Mouse (Mus musculus) intestine, embryonic 16.5 days (tissue): ENCODE data around the gene Mia. TPM values are rescaled to one million over a fixed set of nuclear protein-coding genes. Genes with fewer than 3 reads are reported as not detected.

Source experiments
- ATAC-seq: fragments of 200-750 bp; cut with Nextera tagmentation; 2 replicates; pipeline ENCODE4 v1.8.0; 2017; ENCODE audit warnings: moderate TSS enrichment, moderate library complexity
- H3K27ac ChIP-seq: fragments of 300-500 bp; sonication (generic); 2 replicates; pipeline ENCODE4 v1.5.1; 2014; ENCODE audit warnings: mild to moderate bottlenecking, low read length
- H3K27me3 ChIP-seq: fragments of 300-500 bp; sonication (generic); replicated peaks from 2 replicates; pipeline ENCODE4 v1.6.1; 2014; ENCODE audit warnings: low read length, control low read depth, mixed read lengths; ENCODE audit not compliant: control insufficient read depth, insufficient read depth
- H3K36me3 ChIP-seq: fragments of 300-500 bp; sonication (generic); 2 replicates; pipeline ENCODE4 v1.6.1; 2014; ENCODE audit warnings: low read length, control low read depth; ENCODE audit not compliant: control insufficient read depth, insufficient read depth
- H3K4me1 ChIP-seq: fragments of 300-500 bp; sonication (generic); 2 replicates; pipeline ENCODE4 v1.6.1; 2014; ENCODE audit warnings: low read length, control low read depth, mixed read lengths; ENCODE audit not compliant: control insufficient read depth, insufficient read depth
- H3K4me2 ChIP-seq: fragments of 300-500 bp; sonication (generic); 2 replicates; pipeline ENCODE4 v1.6.1; 2014; ENCODE audit warnings: low read depth, low read length, control low read depth
- H3K4me3 ChIP-seq: fragments of 300-500 bp; sonication (generic); 2 replicates; pipeline ENCODE4 v1.5.1; 2014; ENCODE audit warnings: mild to moderate bottlenecking, low read length
- H3K9ac ChIP-seq: fragments of 300-500 bp; sonication (generic); 2 replicates; pipeline ENCODE4 v1.6.1; 2014; ENCODE audit warnings: low read depth, low read length
- H3K9me3 ChIP-seq: fragments of 300-500 bp; sonication (generic); 2 replicates; pipeline ENCODE4 v1.6.1; 2016; ENCODE audit warnings: low read length, control low read depth; ENCODE audit not compliant: control insufficient read depth
- WGBS: fragments of 180-500 bp; shearing (Covaris S2); extraction: QIAGEN DNeasy Blood & Tissue Kit; methylation state at CpG from one replicate; pipeline ENCODE4 v1.1.7; 2014; 5-methylcytosine and 5-hydroxymethylcytosine counted together
- polyA plus RNA-seq: library from polyadenylated mRNA; unstranded; fragments of >200 nt; fragmentation: Nextera tagmentation; extraction: Ambion mirVana; gene quantifications from 2 replicates; pipeline ENCODE4 v1.2.1, GENCODE M21; 2015

The Mia gene
- polyA plus RNA-seq, 1 experiment from 2014 or later = 3.8 TPM

DNA sequence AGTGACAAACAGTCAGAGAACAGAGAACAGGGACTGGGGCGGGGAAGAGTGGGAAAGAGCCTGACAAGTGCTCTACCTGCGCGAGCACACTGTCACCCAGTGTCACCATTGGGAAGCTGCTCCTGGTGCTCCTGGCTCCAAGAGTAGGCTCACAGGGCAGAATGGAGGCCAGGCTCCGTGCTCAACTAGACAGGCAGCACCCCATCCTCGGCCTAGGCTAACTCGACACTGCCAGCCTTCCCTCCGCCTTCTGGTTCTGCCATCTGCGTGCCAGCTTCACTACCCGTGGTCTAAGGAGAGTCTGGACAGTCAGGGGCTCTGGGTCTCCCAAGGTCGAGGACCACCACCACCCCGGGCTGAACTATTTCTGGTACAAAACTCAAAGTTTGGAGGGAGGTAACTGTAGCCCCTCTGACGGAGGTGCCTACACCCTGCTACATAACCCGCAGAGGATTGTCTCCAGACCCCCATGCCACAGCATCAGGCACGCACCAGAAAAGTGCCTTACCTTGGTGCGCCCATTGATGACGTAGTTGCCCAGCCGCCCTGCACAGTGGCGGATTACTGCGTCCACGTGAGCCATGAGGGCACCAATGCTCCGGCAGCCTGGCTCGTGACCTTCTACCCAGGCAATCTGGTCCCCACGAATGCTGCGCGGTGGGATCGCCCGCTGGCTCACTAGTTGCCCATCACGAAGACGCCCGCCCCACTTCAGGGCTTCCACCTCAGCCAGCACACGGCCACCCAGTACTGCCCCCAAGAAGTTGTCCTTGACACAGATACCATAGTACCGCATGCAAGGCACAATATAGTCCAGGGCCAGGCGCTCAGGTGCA, 16.6 kb downstream of the Mia start:
- no peak for ATAC-seq
- Histone ChIP-seq H3K9me3 (no peaks in the 10 kb centered on the region), H3K9ac (peak overlapping the region; percentile 89), H3K27ac (no peak overlapping the region; the same call in 1 of the 2 replicates), H3K27me3 (no peaks in the 10 kb centered on the region), H3K4me3 (peak overlapping the region; percentile 76), H3K36me3 (peaks cover 7% of the 10 kb centered on the region), H3K4me2 (peak overlapping the region; percentile 85), H3K4me1 (peaks cover 56% of the 10 kb centered on the region)
- 77% methylated on average over 33 of the region's 33 CpGs for WGBS

DNA sequence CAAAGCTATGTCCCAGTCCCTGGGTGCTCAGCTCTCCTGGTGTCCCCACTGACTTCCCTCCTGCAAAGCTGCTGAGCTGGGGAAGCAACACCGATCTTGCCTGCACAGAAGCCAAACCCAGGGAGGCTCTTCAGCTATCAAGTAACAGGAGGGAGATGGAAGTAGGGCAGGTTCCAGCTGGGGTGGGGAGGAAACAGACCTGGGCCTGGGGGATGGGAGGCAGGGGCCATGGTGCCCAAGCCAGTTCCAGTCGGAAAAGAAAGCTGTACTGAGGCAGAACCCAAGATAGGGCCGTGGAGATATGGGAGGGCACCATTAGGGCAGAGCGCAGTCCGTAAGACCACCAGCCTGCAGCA, 17.5 kb downstream of the Mia start:
- Histone ChIP-seq H3K4me2 (peak overlapping the region; percentile 14; the same call in 1 of the 2 replicates), H3K27me3 (no peaks in the 10 kb centered on the region), H3K36me3 (peaks cover 13% of the 10 kb centered on the region), H3K9ac (peak overlapping the region; percentile 89; the same call in 1 of the 2 replicates), H3K4me3 (no peak overlapping the region; the same call in 1 of the 2 replicates), H3K9me3 (no peaks in the 10 kb centered on the region), H3K27ac (no peak overlapping the region), H3K4me1 (peaks cover 56% of the 10 kb centered on the region)
- whole genome bisulfite sequencing = 75% methylated on average over 5 of the region's 5 CpGs
- ATAC-seq = no peak

DNA sequence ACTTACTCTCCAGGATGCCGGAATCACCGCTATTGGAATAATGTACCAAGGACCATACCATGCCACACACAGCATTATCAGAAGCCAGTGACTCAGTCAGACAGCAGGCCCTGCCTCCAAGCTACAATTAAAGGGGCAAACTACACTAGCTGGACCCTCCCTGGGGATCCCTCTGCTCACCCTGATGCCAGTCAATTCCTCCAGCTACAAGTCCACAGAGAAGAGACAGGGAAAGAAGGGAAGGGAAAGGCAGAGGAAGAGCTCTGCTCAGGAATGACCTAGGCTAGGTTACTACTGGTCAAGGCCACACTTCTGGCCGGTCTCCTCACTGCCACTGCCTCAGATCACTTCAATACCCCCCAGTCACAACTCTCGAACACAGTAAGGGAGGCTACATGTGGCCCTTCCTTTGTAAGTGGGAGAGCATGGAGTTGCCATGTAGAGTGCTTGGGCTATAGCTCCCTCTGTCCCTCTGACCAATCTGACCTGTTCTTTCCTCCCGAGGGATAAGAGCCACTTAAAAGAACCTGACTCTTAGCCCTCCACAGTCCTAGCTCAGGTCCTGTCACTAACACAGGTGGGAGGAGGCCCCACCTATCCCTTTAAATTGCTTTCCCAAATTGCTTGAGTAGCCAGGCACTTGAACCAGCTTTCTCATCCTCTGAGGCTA, 18.0 kb downstream of the Mia start:
- no peak overlapping the region; the same call in 1 of the 2 replicates for H3K4me3 ChIP-seq
- no peaks in the 10 kb centered on the region for H3K27me3 ChIP-seq
- WGBS = 78% methylated on average over 5 of the region's 5 CpGs
- 0 out of 2 replicates have a peak overlapping the region, but pooled peaks have one; percentile 89 for H3K9ac ChIP-seq
- H3K9me3 ChIP-seq = no peaks in the 10 kb centered on the region
- no peak for ATAC-seq
- peaks cover 15% of the 10 kb centered on the region for H3K36me3 ChIP-seq
- peaks cover 56% of the 10 kb centered on the region for H3K4me1 ChIP-seq
- no peak overlapping the region for H3K27ac ChIP-seq
- H3K4me2 ChIP-seq = no peak overlapping the region; the same call in 1 of the 2 replicates

DNA sequence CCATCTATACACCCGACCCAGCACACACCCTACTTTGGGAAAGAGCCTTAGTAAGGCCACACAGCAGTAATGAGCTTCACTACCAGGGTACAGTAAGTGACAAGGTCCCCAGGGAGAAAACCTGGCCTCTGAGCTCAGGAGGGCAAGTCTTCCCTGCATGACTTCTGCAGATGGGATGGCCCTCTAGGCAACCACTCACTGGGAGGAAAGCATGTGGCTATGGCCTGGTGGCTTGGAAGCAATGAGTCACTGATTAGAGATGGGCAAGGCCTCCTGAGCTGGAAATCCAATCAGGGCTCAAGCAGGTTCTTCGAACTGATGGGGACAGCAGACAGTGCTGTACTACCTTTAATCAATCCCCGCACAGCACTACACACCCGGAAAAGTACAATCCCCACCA, 19.2 kb downstream of the Mia start:
- no peaks in the 10 kb centered on the region for H3K27me3 ChIP-seq
- H3K4me2 ChIP-seq = no peak overlapping the region
- ATAC-seq = no peak
- WGBS = 77% methylated on average over 4 of the region's 4 CpGs
- no peaks in the 10 kb centered on the region for H3K9me3 ChIP-seq
- H3K9ac ChIP-seq = 0 out of 2 replicates have a peak overlapping the region, but pooled peaks have one; percentile 8
- H3K36me3 ChIP-seq = peaks cover 23% of the 10 kb centered on the region
- no peak overlapping the region for H3K4me3 ChIP-seq
- H3K27ac ChIP-seq = no peak overlapping the region
- peaks cover 56% of the 10 kb centered on the region for H3K4me1 ChIP-seq

DNA sequence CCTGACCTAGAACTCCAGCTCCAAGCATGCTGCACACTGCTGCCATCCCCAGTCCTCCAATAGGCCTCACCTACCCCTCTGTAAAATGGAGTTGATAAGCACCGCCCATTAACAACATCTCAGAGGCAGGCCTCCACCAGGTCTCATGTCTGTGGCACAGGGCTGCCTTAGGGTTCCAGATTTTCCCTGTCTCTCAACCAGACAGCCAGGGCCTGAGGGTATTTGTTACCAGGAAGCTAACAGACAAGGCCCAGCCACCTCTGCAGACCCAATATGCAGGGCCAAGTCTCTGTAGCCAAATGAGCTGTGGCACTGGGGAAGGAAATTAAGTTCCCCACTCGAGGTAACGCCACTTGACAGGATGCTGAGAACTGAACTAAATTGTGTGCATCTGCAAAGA, 20.0 kb downstream of the Mia start:
- H3K4me2 ChIP-seq = no peak overlapping the region
- no peaks in the 10 kb centered on the region for H3K9me3 ChIP-seq
- no peak overlapping the region for H3K4me3 ChIP-seq
- peaks cover 23% of the 10 kb centered on the region for H3K36me3 ChIP-seq
- 0 out of 2 replicates have a peak overlapping the region, but pooled peaks have one; percentile 11 for H3K9ac ChIP-seq
- peaks cover 56% of the 10 kb centered on the region for H3K4me1 ChIP-seq
- 79% methylated on average over 3 of the region's 3 CpGs for WGBS
- no peaks in the 10 kb centered on the region for H3K27me3 ChIP-seq
- no peak for ATAC-seq
- H3K27ac ChIP-seq = peak overlapping the region; percentile 6; the same call in 1 of the 2 replicates

DNA sequence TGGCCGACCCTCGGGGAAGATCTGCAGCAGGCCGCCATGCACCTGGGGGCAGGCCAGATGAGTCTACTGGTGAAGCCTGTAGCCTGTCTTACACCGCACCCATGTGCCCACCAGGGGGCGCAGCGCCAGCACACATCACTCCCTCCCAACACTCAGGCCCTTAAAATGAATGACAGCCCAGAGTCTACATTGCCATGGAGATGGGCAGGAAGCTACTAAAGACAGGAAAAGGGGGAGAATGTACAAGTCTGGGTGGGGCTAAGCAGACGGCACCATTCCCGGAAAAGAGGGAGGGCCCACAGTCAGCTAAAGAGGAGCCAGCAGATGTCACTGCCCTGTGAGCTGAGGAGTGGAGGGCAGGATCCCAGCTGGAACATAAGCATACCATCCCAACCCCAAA, 21.1 kb downstream of the Mia start:
- Histone ChIP-seq H3K4me3 (no peak overlapping the region), H3K27ac (no peak overlapping the region), H3K9me3 (no peaks in the 10 kb centered on the region), H3K27me3 (no peaks in the 10 kb centered on the region), H3K4me1 (peaks cover 48% of the 10 kb centered on the region), H3K4me2 (no peak overlapping the region), H3K9ac (no peak overlapping the region), H3K36me3 (peaks cover 23% of the 10 kb centered on the region)
- ATAC-seq = peak; percentile 91
- 14% methylated on average over 8 of the region's 8 CpGs for WGBS

DNA sequence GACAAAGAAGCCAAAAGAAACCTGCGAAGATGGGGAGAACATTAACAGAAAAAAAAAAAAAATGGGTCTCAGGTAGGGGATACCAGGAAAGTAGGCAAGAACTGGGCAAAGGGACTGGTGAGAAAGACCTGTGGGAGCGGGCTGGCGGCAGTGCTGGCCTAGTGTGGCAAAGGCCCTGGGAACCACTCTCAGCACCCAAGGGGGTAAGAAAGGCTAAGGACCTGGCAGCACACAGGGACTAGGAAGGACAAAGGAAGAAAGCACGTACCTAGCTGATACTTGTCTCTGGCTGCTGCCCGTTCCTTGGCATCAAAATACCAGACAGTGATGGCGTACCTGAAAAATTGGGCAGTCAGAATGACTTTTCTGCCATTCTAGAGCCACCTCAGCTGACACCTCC, 21.7 kb downstream of the Mia start:
- Histone ChIP-seq H3K4me3 (no peak overlapping the region), H3K9ac (no peak overlapping the region), H3K4me2 (no peak overlapping the region), H3K9me3 (no peaks in the 10 kb centered on the region), H3K27ac (no peak overlapping the region), H3K4me1 (peaks cover 41% of the 10 kb centered on the region), H3K27me3 (no peaks in the 10 kb centered on the region), H3K36me3 (peaks cover 20% of the 10 kb centered on the region)
- no peak for ATAC-seq
- 92% methylated on average over 6 of the region's 6 CpGs for WGBS

DNA sequence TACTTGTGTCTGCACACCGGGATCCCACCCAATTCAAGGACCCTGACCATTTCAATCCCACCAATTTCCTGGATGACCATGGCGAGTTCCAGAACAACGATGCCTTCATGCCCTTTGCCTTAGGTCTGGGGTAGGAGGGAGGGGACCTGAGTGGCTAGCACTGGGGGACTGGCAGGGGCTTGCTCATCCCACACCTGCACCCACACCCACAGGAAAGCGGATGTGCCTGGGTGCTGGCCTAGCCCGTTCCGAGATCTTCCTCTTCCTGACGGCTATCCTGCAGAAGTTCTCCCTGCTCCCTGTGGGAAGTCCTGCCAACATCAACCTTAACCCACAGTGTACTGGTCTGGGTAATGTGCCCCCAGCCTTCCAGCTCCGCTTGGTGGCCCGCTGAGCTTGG, 22.8 kb downstream of the Mia start:
- Histone ChIP-seq H3K27me3 (no peaks in the 10 kb centered on the region), H3K9ac (no peak overlapping the region), H3K9me3 (no peaks in the 10 kb centered on the region), H3K27ac (no peak overlapping the region), H3K36me3 (peaks cover 19% of the 10 kb centered on the region), H3K4me1 (peaks cover 34% of the 10 kb centered on the region), H3K4me2 (no peak overlapping the region), H3K4me3 (no peak overlapping the region)
- ATAC-seq = no peak
- 92% methylated on average over 9 of the region's 9 CpGs for WGBS

DNA sequence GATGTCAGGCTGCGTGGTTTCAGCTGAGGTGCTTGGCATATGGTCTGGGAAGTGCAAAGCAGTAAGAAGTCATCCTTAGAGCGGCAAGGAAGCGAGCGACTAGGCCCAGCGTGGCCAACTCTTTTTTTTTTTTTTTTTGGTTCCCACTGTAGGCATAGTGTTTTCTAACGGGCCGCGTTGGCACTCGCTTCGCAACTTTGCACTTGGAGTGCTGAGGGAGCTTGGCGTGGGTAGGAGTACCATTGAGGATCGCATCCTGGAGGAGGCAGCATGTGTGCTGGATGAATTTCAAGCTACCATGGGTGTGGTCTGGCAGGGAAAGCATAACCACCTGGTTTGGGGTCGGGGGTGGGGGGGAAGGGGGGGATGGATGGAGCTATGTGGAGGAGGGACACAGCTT, 25.0 kb downstream of the Mia start:
- no peaks in the 10 kb centered on the region for H3K9me3 ChIP-seq

More for the DNA sequence above, 25.0 kb downstream of the Mia start:
- Histone ChIP-seq H3K36me3 (peaks cover 19% of the 10 kb centered on the region), H3K4me3 (no peak overlapping the region), H3K27ac (no peak overlapping the region), H3K4me1 (peaks cover 15% of the 10 kb centered on the region), H3K4me2 (no peak overlapping the region), H3K9ac (no peak overlapping the region), H3K27me3 (no peaks in the 10 kb centered on the region)
- WGBS = 78% methylated on average over 13 of the region's 13 CpGs
- ATAC-seq = no peak
